Mouse (Mus musculus): ENCODE measurements around the gene Krt12. TPM values are rescaled to one million over a fixed set of nuclear protein-coding genes. Genes with fewer than 3 reads are reported as not detected.

Krt12 gene
- polyA plus RNA-seq, 1 experiment from 2014 or later = not detected

GRCm38 (mm10) chr11:99369229-99369628 is 52.8 kb downstream of the Krt12 start:
- no peak overlapping the region for H3K27ac ChIP-seq (ENCODE audit: low read depth)
- no peak overlapping the region for H3K4me2 ChIP-seq
- DNase-seq (peak; percentile 44), ATAC-seq (ENCODE audit: insufficient read depth) (no peak)
- H3K36me3 ChIP-seq (ENCODE audit: insufficient read depth) = no peaks in the 10 kb centered on the region
- TF ChIP-seq CTCF (IDR thresholded peaks at IDR 0.05; ENCODE audit: low read depth) = peak; percentile 63
- no peaks in the 10 kb centered on the region for H3K27me3 ChIP-seq (ENCODE audit: insufficient read depth, low read length)
- no peaks in the 10 kb centered on the region for H3K9me3 ChIP-seq (ENCODE audit: low read depth, low read length)
- WGBS = 4% methylated on average over 3 of the region's 3 CpGs
- no peak overlapping the region for H3K9ac ChIP-seq
- no peak overlapping the region for H3K4me3 ChIP-seq (ENCODE audit: low read depth, low read length)
- H3K4me1 ChIP-seq (ENCODE audit: insufficient read depth) = no peaks in the 10 kb centered on the region

- TF ChIP-seq CTCF (IDR thresholded peaks at IDR 0.05; ENCODE audit: low read depth) = no peak; the same call in 1 of the 2 replicates
These were observed 55.3 kb downstream of the Krt12 start for GRCm38 (mm10) chr11:99366791-99367190.

More at GRCm38 (mm10) chr11:99366791-99367190, 55.3 kb downstream of the Krt12 start:
- no peak for ATAC-seq (ENCODE audit: insufficient read depth)
- Histone ChIP-seq H3K9me3 (ENCODE audit: low read depth, low read length) (no peaks in the 10 kb centered on the region), H3K4me3 (ENCODE audit: low read depth, low read length) (no peak overlapping the region), H3K4me1 (ENCODE audit: insufficient read depth) (no peaks in the 10 kb centered on the region), H3K27ac (ENCODE audit: low read depth) (no peak overlapping the region), H3K4me2 (no peak overlapping the region), H3K27me3 (ENCODE audit: insufficient read depth, low read length) (no peaks in the 10 kb centered on the region), H3K9ac (no peak overlapping the region), H3K36me3 (ENCODE audit: insufficient read depth) (no peaks in the 10 kb centered on the region)
- WGBS = 28% methylated on average over 10 of the region's 10 CpGs
- peak; percentile 17 for DNase-seq

Other genes starting within 250 kb of the Krt12 start
- gene Smarce1, start 191.2 kb downstream of the Krt12 start, polyA plus RNA-seq (2014; fragmentation: Nextera tagmentation; extraction: Ambion mirVana) = 170 and 189 TPM in 2 replicates
- gene Krt222, start 178.2 kb downstream of the Krt12 start, polyA plus RNA-seq (2014; fragmentation: Nextera tagmentation; extraction: Ambion mirVana) = 0.05 and 0.14 TPM in 2 replicates
- not detected in 2 replicates for gene Krt24, start 137.0 kb downstream of the Krt12 start, polyA plus RNA-seq (2014; fragmentation: Nextera tagmentation; extraction: Ambion mirVana)
- not detected in 2 replicates for gene Krt25, start 99.3 kb downstream of the Krt12 start, polyA plus RNA-seq (2014; fragmentation: Nextera tagmentation; extraction: Ambion mirVana)
- gene Krt26, start 84.3 kb downstream of the Krt12 start, polyA plus RNA-seq (2014; fragmentation: Nextera tagmentation; extraction: Ambion mirVana) = not detected in 2 replicates
- gene Krt27, start 71.2 kb downstream of the Krt12 start, polyA plus RNA-seq (2014; fragmentation: Nextera tagmentation; extraction: Ambion mirVana) = not detected in 2 replicates
- gene Krt28, start 47.4 kb downstream of the Krt12 start, polyA plus RNA-seq (2014; fragmentation: Nextera tagmentation; extraction: Ambion mirVana) = 0.29 TPM in 1 of 2 replicates, not detected in the other
- 24.5 and 24.6 TPM in 2 replicates for gene Krt10, start 32.9 kb downstream of the Krt12 start, polyA plus RNA-seq (2014; fragmentation: Nextera tagmentation; extraction: Ambion mirVana)
- gene Krt20, start 15.9 kb upstream of the Krt12 start, polyA plus RNA-seq (2014; fragmentation: Nextera tagmentation; extraction: Ambion mirVana) = 0.28 and 0.42 TPM in 2 replicates
- gene Krt23, start 70.9 kb upstream of the Krt12 start, polyA plus RNA-seq (2014; fragmentation: Nextera tagmentation; extraction: Ambion mirVana) = 4.0 and 4.4 TPM in 2 replicates
- gene Krt39, start 99.1 kb upstream of the Krt12 start, polyA plus RNA-seq (2014; fragmentation: Nextera tagmentation; extraction: Ambion mirVana) = not detected in 2 replicates
- gene Krt40, start 120.9 kb upstream of the Krt12 start, polyA plus RNA-seq (2014; fragmentation: Nextera tagmentation; extraction: Ambion mirVana) = 0.17 TPM in 1 of 2 replicates, not detected in the other
- gene Krtap3-3, start 128.6 kb upstream of the Krt12 start, polyA plus RNA-seq (2014; fragmentation: Nextera tagmentation; extraction: Ambion mirVana) = not detected in 2 replicates
- not detected in 2 replicates for gene Krtap3-2, start 134.6 kb upstream of the Krt12 start, polyA plus RNA-seq (2014; fragmentation: Nextera tagmentation; extraction: Ambion mirVana)
- not detected in 2 replicates for gene Gm11939, start 137.2 kb upstream of the Krt12 start, polyA plus RNA-seq (2014; fragmentation: Nextera tagmentation; extraction: Ambion mirVana)
- not detected in 2 replicates for gene Krtap3-1, start 144.4 kb upstream of the Krt12 start, polyA plus RNA-seq (2014; fragmentation: Nextera tagmentation; extraction: Ambion mirVana)
- gene Krtap1-5, start 158.8 kb upstream of the Krt12 start, polyA plus RNA-seq (2014; fragmentation: Nextera tagmentation; extraction: Ambion mirVana) = not detected in 2 replicates
- gene Krtap1-4, start 161.4 kb upstream of the Krt12 start, polyA plus RNA-seq (2014; fragmentation: Nextera tagmentation; extraction: Ambion mirVana) = not detected in 2 replicates
- gene Krtap1-3, start 169.1 kb upstream of the Krt12 start, polyA plus RNA-seq (2014; fragmentation: Nextera tagmentation; extraction: Ambion mirVana) = not detected in 2 replicates
- not detected in 2 replicates for gene Krtap9-3, start 175.8 kb upstream of the Krt12 start, polyA plus RNA-seq (2014; fragmentation: Nextera tagmentation; extraction: Ambion mirVana)
- gene Gm11938, start 181.0 kb upstream of the Krt12 start, polyA plus RNA-seq (2014; fragmentation: Nextera tagmentation; extraction: Ambion mirVana) = not detected in 2 replicates
- not detected in 2 replicates for gene Gm11937, start 187.9 kb upstream of the Krt12 start, polyA plus RNA-seq (2014; fragmentation: Nextera tagmentation; extraction: Ambion mirVana)
- not detected in 2 replicates for gene Krtap2-4, start 192.6 kb upstream of the Krt12 start, polyA plus RNA-seq (2014; fragmentation: Nextera tagmentation; extraction: Ambion mirVana)
- gene Gm11562, start 198.2 kb upstream of the Krt12 start, polyA plus RNA-seq (2014; fragmentation: Nextera tagmentation; extraction: Ambion mirVana) = not detected in 2 replicates
- not detected in 2 replicates for gene Krtap4-1, start 206.0 kb upstream of the Krt12 start, polyA plus RNA-seq (2014; fragmentation: Nextera tagmentation; extraction: Ambion mirVana)
- gene Krtap4-2, start 212.8 kb upstream of the Krt12 start, polyA plus RNA-seq (2014; fragmentation: Nextera tagmentation; extraction: Ambion mirVana) = not detected in 2 replicates
- not detected in 2 replicates for gene Krtap4-7, start 221.8 kb upstream of the Krt12 start, polyA plus RNA-seq (2014; fragmentation: Nextera tagmentation; extraction: Ambion mirVana)
- not detected in 2 replicates for gene Gm11555, start 228.0 kb upstream of the Krt12 start, polyA plus RNA-seq (2014; fragmentation: Nextera tagmentation; extraction: Ambion mirVana)
- not detected in 2 replicates for gene Gm11563, start 236.7 kb upstream of the Krt12 start, polyA plus RNA-seq (2014; fragmentation: Nextera tagmentation; extraction: Ambion mirVana)
- gene Krtap4-6, start 243.7 kb upstream of the Krt12 start, polyA plus RNA-seq (2014; fragmentation: Nextera tagmentation; extraction: Ambion mirVana) = not detected in 2 replicates

All from lung, embryonic 14.5 days (tissue).